Mouse (Mus musculus) kidney, embryonic 16.5 days (tissue): ENCODE measurements at regions not wholly inside any gene's neighbourhood (a gene's known extent, or its start where the extent isn't known, plus 50 kb on each side); places are given as distances from the start of the nearest gene placed in this dataset.
"Not testable (repeated sequence)": the region's sequence is repeated elsewhere in the genome, so short reads cannot be mapped to it uniquely, and the experiment has no call there.

Source experiments
- ATAC-seq: fragments of 200-750 bp; cut with Nextera tagmentation; 2 replicates; pipeline ENCODE4 v1.8.0; 2017; ENCODE audit warnings: moderate TSS enrichment; ENCODE audit not compliant: low FRiP score, low TSS enrichment
- H3K27ac ChIP-seq: fragments of 300-500 bp; sonication (generic); 2 replicates; pipeline ENCODE4 v1.5.1; 2014; ENCODE audit warnings: low read length
- H3K27me3 ChIP-seq: fragments of 300-500 bp; sonication (generic); 2 replicates; pipeline ENCODE4 v1.6.1; 2014; ENCODE audit warnings: low read length, control low read depth, mixed read lengths; ENCODE audit not compliant: insufficient read depth
- H3K36me3 ChIP-seq: fragments of 300-500 bp; sonication (generic); 2 replicates; pipeline ENCODE4 v1.6.1; 2014; ENCODE audit warnings: low read length, control low read depth, mixed read lengths; ENCODE audit not compliant: insufficient read depth
- H3K4me1 ChIP-seq: fragments of 300-500 bp; sonication (generic); 2 replicates; pipeline ENCODE4 v1.6.1; 2014; ENCODE audit warnings: low read length, control low read depth, mixed read lengths; ENCODE audit not compliant: insufficient read depth
- H3K4me2 ChIP-seq: fragments of 300-500 bp; sonication (generic); replicated peaks from 2 replicates; pipeline ENCODE4 v1.6.1; 2014; ENCODE audit warnings: low read depth, low read length
- H3K4me3 ChIP-seq: fragments of 300-500 bp; sonication (generic); 2 replicates; pipeline ENCODE4 v1.5.1; 2014; ENCODE audit warnings: mild to moderate bottlenecking, low read length
- H3K9ac ChIP-seq: fragments of 300-500 bp; sonication (generic); replicated peaks from 2 replicates; pipeline ENCODE4 v1.6.1; 2014; ENCODE audit warnings: low read length
- H3K9me3 ChIP-seq: fragments of 300-500 bp; sonication (generic); 2 replicates; pipeline ENCODE4 v1.6.1; 2016; ENCODE audit warnings: low read length, control low read depth
- WGBS: fragments of 180-500 bp; shearing (Covaris S2); extraction: QIAGEN DNeasy Blood & Tissue Kit; methylation state at CpG from one replicate; pipeline ENCODE4 v1.1.7; 2014; 5-methylcytosine and 5-hydroxymethylcytosine counted together

DNA sequence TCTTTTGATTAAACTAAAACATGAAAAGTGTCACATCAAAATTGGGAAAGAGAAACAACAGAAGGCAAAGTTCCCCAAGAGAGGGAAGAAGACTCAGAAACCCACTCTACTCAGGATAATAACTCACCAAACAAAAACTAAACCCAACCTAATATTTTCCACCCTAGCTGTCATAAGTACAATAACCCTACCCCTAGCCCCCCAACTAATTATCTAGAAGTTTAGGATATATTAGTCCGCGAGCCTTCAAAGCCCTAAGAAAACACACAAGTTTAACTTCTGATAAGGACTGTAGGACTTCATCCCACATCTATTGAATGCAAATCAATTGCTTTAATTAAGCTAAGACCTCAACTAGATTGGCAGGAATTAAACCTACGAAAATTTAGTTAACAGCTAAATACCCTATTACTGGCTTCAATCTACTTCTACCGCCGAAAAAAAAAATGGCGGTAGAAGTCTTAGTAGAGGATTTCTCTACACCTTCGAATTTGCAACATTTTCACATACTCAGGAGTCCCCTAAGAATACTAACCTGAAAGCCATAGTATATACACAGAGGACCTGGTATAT is 1765.9 kb upstream of the G6pd2 start:
- ATAC-seq: peak; percentile 100
- not testable (repeated sequence) for H3K9ac ChIP-seq, H3K9me3 ChIP-seq, H3K36me3 ChIP-seq, H3K27ac ChIP-seq, H3K4me3 ChIP-seq, H3K27me3 ChIP-seq, H3K4me2 ChIP-seq, H3K4me1 ChIP-seq
- WGBS: 87% methylated on average over 6 of the region's 7 CpGs

DNA sequence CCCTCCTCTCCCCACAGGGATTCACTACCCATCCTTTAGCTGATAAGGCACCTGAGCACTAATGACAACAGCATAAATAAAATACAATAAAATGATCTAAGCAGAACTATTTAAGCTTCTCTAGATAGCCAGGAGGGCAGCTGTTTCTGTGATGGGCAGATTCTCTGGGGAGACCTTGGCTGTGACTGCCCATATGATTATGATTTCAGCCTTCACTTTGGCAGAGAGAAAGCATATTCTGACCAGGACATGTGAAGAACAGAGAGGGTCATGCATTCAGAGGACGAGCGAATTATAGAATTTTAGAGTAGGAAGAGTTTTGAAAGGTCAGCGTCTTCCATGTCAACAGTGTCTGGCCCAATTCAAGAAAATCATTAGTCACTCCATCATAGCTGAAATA is 1759.6 kb upstream of the G6pd2 start:
- Histone ChIP-seq H3K4me2 (no peak overlapping the region), H3K9me3 (no peaks in the 10 kb centered on the region), H3K9ac (no peak overlapping the region), H3K4me1 (no peaks in the 10 kb centered on the region), H3K27ac (no peak overlapping the region), H3K27me3 (no peaks in the 10 kb centered on the region), H3K4me3 (no peak overlapping the region), H3K36me3 (no peaks in the 10 kb centered on the region)
- ATAC-seq: no peak
- WGBS: 94% methylated on average over 3 of the region's 3 CpGs

DNA sequence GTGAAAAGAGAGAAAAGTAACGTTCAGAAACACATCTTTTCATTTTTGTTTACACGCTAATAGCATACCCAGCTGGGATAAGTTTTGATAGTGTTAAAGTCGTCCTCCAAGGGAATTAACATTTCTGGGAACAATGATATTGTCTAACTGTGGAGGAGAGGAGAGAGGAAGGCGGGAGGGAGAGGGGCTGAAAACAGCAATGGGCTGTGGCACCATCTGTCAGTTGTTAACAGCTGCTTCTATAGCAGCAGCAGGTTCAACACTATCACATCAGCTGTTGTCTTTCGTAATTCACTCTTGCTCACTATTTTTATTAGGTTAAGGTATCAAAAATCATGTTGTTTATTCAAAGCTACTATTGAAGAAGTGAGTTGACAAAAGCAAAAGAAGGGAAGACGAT is 1747.4 kb upstream of the G6pd2 start:
- H3K9ac ChIP-seq: no peak overlapping the region
- no peak for ATAC-seq
- no peaks in the 10 kb centered on the region for H3K36me3 ChIP-seq
- no peak overlapping the region for H3K4me3 ChIP-seq
- no peaks in the 10 kb centered on the region for H3K27me3 ChIP-seq
- H3K4me1 ChIP-seq: no peaks in the 10 kb centered on the region
- H3K27ac ChIP-seq: no peak overlapping the region
- 61% methylated on average over 6 of the region's 6 CpGs for WGBS
- no peak overlapping the region for H3K4me2 ChIP-seq
- H3K9me3 ChIP-seq: no peaks in the 10 kb centered on the region
